Mouse (Mus musculus) kidney, postnatal 25 days (tissue): ENCODE measurements around the gene Rangap1.
"Not testable (repeated sequence)": the region's sequence is repeated elsewhere in the genome, so short reads cannot be mapped to it uniquely, and the experiment has no call there.

Source experiments
- DNase-seq, 2 experiments: peaks; one replicate each; pipeline ENCODE4 v3.0.0; 2021; ENCODE audit warnings: mixed read lengths in 2 of 2

Rangap1 gene

GRCm38 (mm10) chr15:81744992-81745600, at the start of gene Rangap1, which contains the start of gene Zc3h7b:
Gene Rangap1 (minus strand): TSS chr15:81745530.
Gene Zc3h7b (plus strand): TSS chr15:81745057.
- DNase-seq: peak; percentile 79 to 90

- DNase-seq: no peak
Observed at GRCm38 (mm10) chr15:81792444-81792843, 47.1 kb upstream of the Rangap1 start.

- no peak for DNase-seq
Observed at GRCm38 (mm10) chr15:81787525-81787924, 42.2 kb upstream of the Rangap1 start.

GRCm38 (mm10) chr15:81785701-81786100, 40.4 kb upstream of the Rangap1 start:
- DNase-seq: no peak

GRCm38 (mm10) chr15:81784762-81785161, 39.4 kb upstream of the Rangap1 start:
- DNase-seq: peak; percentile 64 to 71

- DNase-seq: no peak
Observed at GRCm38 (mm10) chr15:81781816-81782215, 36.5 kb upstream of the Rangap1 start.

- no peak for DNase-seq
Observed at GRCm38 (mm10) chr15:81776631-81777422, 31.5 kb upstream of the Rangap1 start.

- DNase-seq: peak; percentile 67 to 92
Observed at GRCm38 (mm10) chr15:81774505-81775171, 29.3 kb upstream of the Rangap1 start.

GRCm38 (mm10) chr15:81772431-81773120, 27.2 kb upstream of the Rangap1 start:
- DNase-seq: no peak

GRCm38 (mm10) chr15:81769037-81769436, 23.7 kb upstream of the Rangap1 start:
- DNase-seq: no peak

GRCm38 (mm10) chr15:81766439-81766838, 21.1 kb upstream of the Rangap1 start:
- DNase-seq: no peak

GRCm38 (mm10) chr15:81765651-81766050, 20.3 kb upstream of the Rangap1 start:
- DNase-seq: no peak

GRCm38 (mm10) chr15:81764573-81764972, 19.2 kb upstream of the Rangap1 start:
- DNase-seq: no peak

GRCm38 (mm10) chr15:81761959-81762358, 16.6 kb upstream of the Rangap1 start:
- no peak for DNase-seq

GRCm38 (mm10) chr15:81761381-81761780, 16.1 kb upstream of the Rangap1 start:
- no peak for DNase-seq

GRCm38 (mm10) chr15:81760361-81761079, 15.2 kb upstream of the Rangap1 start:
- peak; percentile 31 to 60 for DNase-seq

GRCm38 (mm10) chr15:81759542-81759941, 14.2 kb upstream of the Rangap1 start:
- no peak for DNase-seq

- peak; percentile 69 to 73 for DNase-seq
Observed at GRCm38 (mm10) chr15:81758701-81759100, 13.4 kb upstream of the Rangap1 start.

GRCm38 (mm10) chr15:81753669-81754068, 8.3 kb upstream of the Rangap1 start:
- DNase-seq: peak in 1 of 2 experiments; percentile 21

GRCm38 (mm10) chr15:81749742-81750141, 4.4 kb upstream of the Rangap1 start:
- peak; percentile 80 to 87 for DNase-seq

- peak; percentile 56 to 79 for DNase-seq
Observed at GRCm38 (mm10) chr15:81745601-81746114, 328 bp upstream of the Rangap1 start.

- DNase-seq: not testable (repeated sequence)
Observed at GRCm38 (mm10) chr15:81742368-81742767, 3.0 kb downstream of the Rangap1 start.
